Mouse (Mus musculus) adrenal gland, adult 8-10 months (tissue): ENCODE data around the gene Ror2. TPM values are rescaled to one million over a fixed set of nuclear protein-coding genes. Genes with fewer than 3 reads are reported as not detected.

Experiments used
- DNase-seq: peaks from one replicate; pipeline ENCODE4 v3.0.0; 2022
- total RNA-seq, 4 experiments: library from RNA; stranded (reverse); gene quantifications; 2 replicates each; pipeline ENCODE4 v1.2.4; 2022

Gene Ror2
- total RNA-seq, 4 experiments from 2014 or later, result 6.0 to 9.0 (median 6.8) TPM

GRCm38 (mm10) chr13:53233381-53233780, 52.5 kb downstream of the Ror2 start:
- DNase-seq, result no peak

GRCm38 (mm10) chr13:53232419-53232818, 53.5 kb downstream of the Ror2 start:
- no peak for DNase-seq

- DNase-seq, result no peak
Measured at GRCm38 (mm10) chr13:53230446-53231161, 55.3 kb downstream of the Ror2 start.

GRCm38 (mm10) chr13:53227019-53227418, 58.9 kb downstream of the Ror2 start:
- no peak for DNase-seq

GRCm38 (mm10) chr13:53226461-53226860, 59.5 kb downstream of the Ror2 start:
- no peak for DNase-seq

- DNase-seq, result no peak
Measured at GRCm38 (mm10) chr13:53225925-53226324, 60.0 kb downstream of the Ror2 start.

- no peak for DNase-seq
Measured at GRCm38 (mm10) chr13:53221176-53221575, 64.7 kb downstream of the Ror2 start.

- DNase-seq, result no peak
Measured at GRCm38 (mm10) chr13:53219889-53220288, 66.0 kb downstream of the Ror2 start.

GRCm38 (mm10) chr13:53219391-53219790, 66.5 kb downstream of the Ror2 start:
- no peak for DNase-seq

- no peak for DNase-seq
Measured at GRCm38 (mm10) chr13:53217396-53217975, 68.4 kb downstream of the Ror2 start.

- no peak for DNase-seq
Measured at GRCm38 (mm10) chr13:53211971-53212733, 73.8 kb downstream of the Ror2 start.

- no peak for DNase-seq
Measured at GRCm38 (mm10) chr13:53208556-53208955, 77.4 kb downstream of the Ror2 start.

GRCm38 (mm10) chr13:53205128-53205911, 80.6 kb downstream of the Ror2 start:
- DNase-seq, result no peak

- DNase-seq, result no peak
Measured at GRCm38 (mm10) chr13:53202439-53202830, 83.5 kb downstream of the Ror2 start.

- DNase-seq, result peak; percentile 39
Measured at GRCm38 (mm10) chr13:53201628-53202438, 84.1 kb downstream of the Ror2 start.

- no peak for DNase-seq
Measured at GRCm38 (mm10) chr13:53200121-53200520, 85.8 kb downstream of the Ror2 start.

GRCm38 (mm10) chr13:53199262-53199661, 86.7 kb downstream of the Ror2 start:
- no peak for DNase-seq

- no peak for DNase-seq
Measured at GRCm38 (mm10) chr13:53196690-53197089, 89.2 kb downstream of the Ror2 start.

GRCm38 (mm10) chr13:53195951-53196677, 89.8 kb downstream of the Ror2 start:
- no peak for DNase-seq

- DNase-seq, result no peak
Measured at GRCm38 (mm10) chr13:53194306-53194705, 91.6 kb downstream of the Ror2 start.

- no peak for DNase-seq
Measured at GRCm38 (mm10) chr13:53193713-53194112, 92.2 kb downstream of the Ror2 start.
